Mouse (Mus musculus) brain, embryonic 14.5 days (tissue): Measurements from ENCODE around the gene Gramd2.

ENCODE experiments used
- CTCF ChIP-seq: fragments of 200-500 bp; IDR thresholded peaks from 2 replicates; pipeline ENCODE4 v1.5.1; 2012; ENCODE audit warnings: inconsistent platforms, mild to moderate bottlenecking, moderate library complexity, borderline replicate concordance; ENCODE audit not compliant: insufficient read depth, insufficient read length; ENCODE audit errors: extremely low read depth
- POLR2A ChIP-seq: fragments of 200-500 bp; IDR thresholded peaks from 2 replicates; pipeline ENCODE4 v1.6.1; 2012; ENCODE audit warnings: mild to moderate bottlenecking, inconsistent platforms, borderline replicate concordance; ENCODE audit not compliant: poor library complexity, insufficient read depth, insufficient read length, severe bottlenecking; ENCODE audit errors: extremely low read depth

GRCm38 (mm10) chr9:59666016-59666415, 13.9 kb upstream of the Gramd2 start:
- TF ChIP-seq POLR2A, result no peak
- TF ChIP-seq CTCF, result no peak
